Mouse (Mus musculus): ENCODE data around the gene Cdrt4. TPM values are rescaled to one million over a fixed set of nuclear protein-coding genes. Genes with fewer than 3 reads are reported as not detected.
A peak's percentile ranks its signal among the peaks of the same experiment; 100 is the strongest.

Gene Cdrt4
- polyA plus RNA-seq, 1 experiment from 2014 or later: not detected

DNA sequence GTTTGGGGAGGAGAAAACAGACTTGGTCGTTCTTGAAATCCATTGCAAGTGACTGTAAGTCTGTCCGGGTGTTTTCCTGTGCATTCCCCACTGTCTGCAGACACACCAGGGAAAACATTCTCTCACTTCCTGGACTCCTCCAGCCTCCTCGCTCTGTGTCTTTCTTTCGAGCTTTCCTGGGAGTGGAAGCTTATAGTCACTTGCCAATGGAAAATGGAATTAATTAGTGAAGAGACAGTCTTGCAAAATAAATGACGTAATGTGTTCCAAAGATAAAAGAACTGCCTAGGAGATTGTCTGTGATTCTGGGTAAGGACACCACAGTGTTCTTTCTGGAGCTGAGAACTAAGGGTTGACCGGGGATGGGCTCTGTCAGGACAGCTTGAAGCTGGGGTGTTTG, 7.5 kb upstream of the Cdrt4 start:
- 52% methylated on average over 6 of the region's 6 CpGs for WGBS
- Histone ChIP-seq H3K4me1 (replicated peaks) (peaks cover 5% of the 10 kb centered on the region; the same call in 1 of the 2 replicates), H3K4me3 (no peak overlapping the region), H3K9me3 (replicated peaks) (no peaks in the 10 kb centered on the region), H3K27ac (ENCODE audit: poor library complexity, severe bottlenecking) (no peak overlapping the region), H3K4me2 (no peak overlapping the region), H3K27me3 (replicated peaks) (no peaks in the 10 kb centered on the region), H3K36me3 (no peaks in the 10 kb centered on the region), H3K9ac (no peak overlapping the region)
- ATAC-seq (ENCODE audit: insufficient number of reproducible peaks, low FRiP score): no peak

DNA sequence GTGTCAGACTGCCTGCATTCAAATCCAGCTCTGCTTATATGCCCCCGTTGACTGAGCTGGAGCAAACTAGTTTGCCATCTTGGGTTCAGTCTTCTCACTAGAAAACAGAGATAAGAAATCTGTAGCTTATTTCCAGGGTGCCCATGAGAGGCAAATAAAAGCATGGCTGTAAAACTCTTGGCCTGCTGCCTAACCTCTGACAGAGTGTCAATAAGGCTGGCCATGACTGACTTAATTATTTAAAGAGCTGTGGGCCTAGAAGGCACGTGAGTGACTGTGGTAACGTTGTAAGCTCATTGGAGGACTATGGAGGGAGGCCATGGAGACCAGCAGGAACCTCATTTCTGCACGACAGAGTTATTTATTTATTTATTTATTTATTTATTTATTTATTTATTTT, 5.5 kb upstream of the Cdrt4 start:
- Histone ChIP-seq H3K4me1 (replicated peaks) (peaks cover 5% of the 10 kb centered on the region; the same call in 1 of the 2 replicates), H3K27ac (ENCODE audit: poor library complexity, severe bottlenecking) (no peak overlapping the region), H3K9ac (no peak overlapping the region), H3K9me3 (replicated peaks) (no peaks in the 10 kb centered on the region), H3K27me3 (replicated peaks) (no peaks in the 10 kb centered on the region), H3K36me3 (no peaks in the 10 kb centered on the region), H3K4me3 (no peak overlapping the region), H3K4me2 (no peak overlapping the region)
- no peak for ATAC-seq (ENCODE audit: insufficient number of reproducible peaks, low FRiP score)
- WGBS: 70% methylated on average over 4 of the region's 4 CpGs

DNA sequence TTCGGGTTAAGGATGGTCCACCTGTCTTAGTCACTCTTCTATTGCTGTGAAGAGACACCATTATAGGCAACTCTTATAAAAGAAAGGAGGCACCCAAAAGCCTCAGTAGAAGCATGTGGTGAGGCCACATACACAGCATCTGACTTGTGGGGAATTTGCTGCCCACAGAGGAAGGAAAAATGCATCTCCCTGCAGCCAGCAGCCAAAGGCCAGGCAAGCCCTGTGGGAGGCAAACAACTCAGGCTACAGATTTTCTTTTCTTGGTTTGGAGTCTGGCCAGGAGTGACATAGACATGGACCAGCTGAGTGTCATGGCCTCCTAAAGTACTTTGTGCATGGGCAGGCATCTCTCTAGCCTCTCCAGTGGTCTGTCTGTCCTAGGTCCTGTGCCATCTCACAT, 1.4 kb upstream of the Cdrt4 start:
- Histone ChIP-seq H3K27ac (ENCODE audit: poor library complexity, severe bottlenecking) (no peak overlapping the region), H3K4me3 (no peak overlapping the region), H3K27me3 (replicated peaks) (no peaks in the 10 kb centered on the region), H3K4me1 (replicated peaks) (no peaks in the 10 kb centered on the region), H3K4me2 (no peak overlapping the region), H3K9ac (no peak overlapping the region), H3K9me3 (replicated peaks) (no peaks in the 10 kb centered on the region), H3K36me3 (no peaks in the 10 kb centered on the region)
- no peak for ATAC-seq (ENCODE audit: insufficient number of reproducible peaks, low FRiP score)
- 80% methylated on average over 1 of the region's 1 CpGs for WGBS

DNA sequence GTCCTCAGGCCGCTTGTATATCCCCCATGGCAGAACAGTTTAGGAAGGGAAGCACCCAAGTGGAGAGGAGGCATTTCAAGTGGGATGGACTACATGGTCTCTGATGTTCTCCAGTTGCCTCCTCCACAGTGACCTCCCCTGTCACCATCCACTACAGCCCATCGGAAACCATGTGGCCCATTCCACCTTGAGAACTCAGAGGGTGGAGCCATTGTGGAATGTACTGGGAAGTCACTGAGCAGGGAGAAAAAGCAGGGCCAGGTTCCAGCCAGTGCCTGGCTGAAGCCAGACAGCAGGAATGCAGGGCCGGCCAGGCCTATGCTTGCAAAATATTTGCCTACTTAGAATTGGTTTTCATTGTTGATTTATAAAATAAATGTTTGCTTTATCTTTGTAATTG, 3.8 kb downstream of the Cdrt4 start:
- Histone ChIP-seq H3K4me2 (no peak overlapping the region), H3K9ac (no peak overlapping the region), H3K27ac (ENCODE audit: poor library complexity, severe bottlenecking) (no peak overlapping the region), H3K36me3 (no peaks in the 10 kb centered on the region), H3K4me1 (replicated peaks) (no peaks in the 10 kb centered on the region), H3K9me3 (replicated peaks) (peaks cover 10% of the 10 kb centered on the region; the same call in 1 of the 2 replicates), H3K27me3 (replicated peaks) (no peaks in the 10 kb centered on the region), H3K4me3 (no peak overlapping the region)
- ATAC-seq (ENCODE audit: insufficient number of reproducible peaks, low FRiP score): no peak
- 68% methylated on average over 3 of the region's 3 CpGs for WGBS

DNA sequence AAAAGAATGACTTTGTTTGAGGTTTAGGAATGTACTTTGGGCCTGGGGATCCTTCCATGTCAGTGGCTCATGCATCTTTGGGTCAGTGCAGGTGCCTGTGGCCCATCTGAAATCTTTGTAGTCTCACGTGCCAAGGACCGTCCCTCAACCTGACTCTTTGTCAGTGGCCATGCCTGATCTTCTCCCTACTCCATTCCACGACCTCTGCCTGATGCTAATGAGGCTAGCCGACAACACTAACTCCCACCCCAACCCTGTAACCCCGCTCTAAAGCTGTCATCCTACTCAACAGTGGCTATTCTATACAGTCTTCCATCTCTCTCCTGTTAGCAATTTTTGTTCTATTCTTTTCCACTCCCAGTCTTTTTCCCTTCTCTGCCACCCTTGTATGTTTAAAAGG, 4.2 kb downstream of the Cdrt4 start:
- no peaks in the 10 kb centered on the region for H3K36me3 ChIP-seq
- H3K9me3 ChIP-seq (replicated peaks): peaks cover 10% of the 10 kb centered on the region; the same call in 1 of the 2 replicates
- no peaks in the 10 kb centered on the region for H3K27me3 ChIP-seq (replicated peaks)
- no peak overlapping the region for H3K27ac ChIP-seq (ENCODE audit: poor library complexity, severe bottlenecking)
- H3K4me1 ChIP-seq (replicated peaks): no peaks in the 10 kb centered on the region
- H3K4me2 ChIP-seq: no peak overlapping the region
- 84% methylated on average over 5 of the region's 5 CpGs for WGBS
- no peak overlapping the region for H3K4me3 ChIP-seq
- ATAC-seq (ENCODE audit: insufficient number of reproducible peaks, low FRiP score): no peak
- H3K9ac ChIP-seq: no peak overlapping the region

DNA sequence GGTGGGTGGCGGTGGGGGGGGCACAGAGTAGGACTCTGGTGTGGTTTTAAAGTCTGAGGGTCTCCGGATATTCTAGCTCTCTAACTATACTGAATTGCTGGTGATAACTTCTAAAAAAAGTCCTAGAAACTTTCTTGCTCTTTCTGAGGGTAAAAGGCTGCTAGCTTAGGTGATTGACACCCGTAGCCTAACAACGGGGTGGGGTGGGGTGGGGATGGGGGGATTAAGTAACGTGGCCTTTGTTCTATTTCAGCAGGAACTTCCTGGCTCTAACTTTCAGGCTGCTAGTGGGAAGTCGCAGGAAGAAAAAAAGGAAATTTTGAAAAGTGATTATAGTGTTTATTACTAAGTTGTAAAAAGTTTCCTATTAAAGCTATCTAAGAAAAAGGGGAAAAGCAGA, 4.8 kb downstream of the Cdrt4 start:
- Histone ChIP-seq H3K4me3 (no peak overlapping the region), H3K36me3 (no peaks in the 10 kb centered on the region), H3K27ac (ENCODE audit: poor library complexity, severe bottlenecking) (no peak overlapping the region), H3K27me3 (replicated peaks) (no peaks in the 10 kb centered on the region), H3K9ac (no peak overlapping the region), H3K9me3 (replicated peaks) (peaks cover 10% of the 10 kb centered on the region; the same call in 1 of the 2 replicates), H3K4me2 (no peak overlapping the region), H3K4me1 (replicated peaks) (no peaks in the 10 kb centered on the region)
- no peak for ATAC-seq (ENCODE audit: insufficient number of reproducible peaks, low FRiP score)
- WGBS: 48% methylated on average over 6 of the region's 6 CpGs

DNA sequence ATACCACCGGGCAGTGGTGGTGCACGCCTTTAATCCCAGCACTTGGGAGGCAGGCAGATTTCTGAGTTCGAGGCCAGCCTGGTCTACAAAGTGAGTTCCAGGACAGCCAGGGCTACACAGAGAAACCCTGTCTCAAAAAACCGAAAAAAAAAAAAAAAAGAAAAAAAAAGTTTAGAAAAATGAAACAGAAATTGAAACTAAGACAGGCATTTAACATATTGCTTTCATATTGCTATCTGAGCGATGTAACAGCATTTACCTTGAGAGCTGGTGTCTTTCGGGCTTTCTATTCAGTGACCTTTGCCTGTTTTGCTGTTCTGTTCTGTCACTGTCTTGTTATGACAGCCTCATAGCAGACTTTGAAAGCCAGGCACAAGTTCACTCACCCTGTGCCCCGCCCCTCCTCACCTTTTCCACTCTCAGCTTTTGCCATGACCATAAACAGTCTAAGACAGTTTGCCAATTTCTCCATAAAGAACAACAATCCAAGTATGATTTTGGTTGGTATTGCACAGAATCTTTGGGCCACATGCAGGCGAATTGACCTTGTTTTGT, 6.7 kb downstream of the Cdrt4 start:
- no peak overlapping the region for H3K4me3 ChIP-seq
- WGBS: 81% methylated on average over 8 of the region's 8 CpGs

DNA sequence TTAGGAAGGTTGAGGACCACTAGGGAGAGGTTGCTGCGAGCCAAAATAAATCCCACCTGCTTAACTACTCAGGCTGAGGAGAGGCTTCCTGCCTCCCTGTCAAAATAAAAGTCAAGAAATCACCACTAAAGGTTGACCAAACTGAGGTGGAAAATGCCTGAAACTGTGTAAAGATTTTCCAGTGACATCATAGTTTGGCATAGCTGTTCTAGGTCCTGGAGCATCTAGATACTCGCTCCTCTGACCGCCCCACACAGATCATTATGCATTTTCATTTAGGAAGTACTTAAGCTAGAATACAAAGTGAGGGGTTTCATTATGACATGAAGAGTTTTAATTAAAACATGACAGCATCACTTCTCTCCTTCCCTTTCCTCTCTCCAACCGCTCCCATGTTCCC, 12.3 kb downstream of the Cdrt4 start:
- no peaks in the 10 kb centered on the region for H3K36me3 ChIP-seq
- 68% methylated on average over 4 of the region's 4 CpGs for WGBS
- H3K4me3 ChIP-seq: no peak overlapping the region
- H3K9me3 ChIP-seq (replicated peaks): no peaks in the 10 kb centered on the region
- H3K4me1 ChIP-seq (replicated peaks): peaks cover 20% of the 10 kb centered on the region
- no peaks in the 10 kb centered on the region for H3K27me3 ChIP-seq (replicated peaks)
- ATAC-seq (ENCODE audit: insufficient number of reproducible peaks, low FRiP score): no peak
- no peak overlapping the region for H3K9ac ChIP-seq
- H3K4me2 ChIP-seq: no peak overlapping the region
- H3K27ac ChIP-seq (ENCODE audit: poor library complexity, severe bottlenecking): no peak overlapping the region

More for the DNA sequence above, 6.7 kb downstream of the Cdrt4 start:
- no peak overlapping the region for H3K9ac ChIP-seq
- H3K9me3 ChIP-seq (replicated peaks): peaks cover 10% of the 10 kb centered on the region; the same call in 1 of the 2 replicates
- H3K27ac ChIP-seq (ENCODE audit: poor library complexity, severe bottlenecking): no peak overlapping the region
- no peak for ATAC-seq (ENCODE audit: insufficient number of reproducible peaks, low FRiP score)
- no peak overlapping the region for H3K4me2 ChIP-seq
- H3K27me3 ChIP-seq (replicated peaks): no peaks in the 10 kb centered on the region
- no peaks in the 10 kb centered on the region for H3K36me3 ChIP-seq
- no peaks in the 10 kb centered on the region for H3K4me1 ChIP-seq (replicated peaks)

DNA sequence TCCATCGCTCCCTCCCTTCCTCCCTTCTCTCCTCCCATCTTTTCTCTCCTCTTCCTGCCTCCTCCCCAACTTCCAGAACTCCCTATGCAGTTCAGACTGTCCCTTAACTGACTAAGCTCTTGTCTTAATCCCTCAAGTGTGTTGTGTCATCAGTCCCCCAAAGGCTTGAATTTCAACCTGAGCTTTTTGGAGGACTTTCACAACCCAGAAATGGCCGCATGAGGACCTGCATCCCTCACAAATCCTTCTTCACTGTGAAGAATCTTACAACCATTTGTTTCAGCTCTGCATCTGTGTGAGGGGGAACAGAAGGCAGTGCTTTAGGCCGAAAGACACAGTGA, 15.4 kb downstream of the Cdrt4 start:
- H3K9me3 ChIP-seq (replicated peaks): no peaks in the 10 kb centered on the region
- peak overlapping the region; percentile 56; the same call in 1 of the 2 replicates for H3K9ac ChIP-seq
- peaks cover 20% of the 10 kb centered on the region for H3K4me1 ChIP-seq (replicated peaks)
- H3K4me3 ChIP-seq: peak overlapping the region; percentile 33; the same call in 1 of the 2 replicates
- H3K27ac ChIP-seq (ENCODE audit: poor library complexity, severe bottlenecking): peak overlapping the region; percentile 89
- WGBS: 35% methylated on average over 3 of the region's 3 CpGs
- H3K27me3 ChIP-seq (replicated peaks): no peaks in the 10 kb centered on the region
- peak overlapping the region; percentile 65 for H3K4me2 ChIP-seq
- ATAC-seq (ENCODE audit: insufficient number of reproducible peaks, low FRiP score): no peak
- H3K36me3 ChIP-seq: no peaks in the 10 kb centered on the region

DNA sequence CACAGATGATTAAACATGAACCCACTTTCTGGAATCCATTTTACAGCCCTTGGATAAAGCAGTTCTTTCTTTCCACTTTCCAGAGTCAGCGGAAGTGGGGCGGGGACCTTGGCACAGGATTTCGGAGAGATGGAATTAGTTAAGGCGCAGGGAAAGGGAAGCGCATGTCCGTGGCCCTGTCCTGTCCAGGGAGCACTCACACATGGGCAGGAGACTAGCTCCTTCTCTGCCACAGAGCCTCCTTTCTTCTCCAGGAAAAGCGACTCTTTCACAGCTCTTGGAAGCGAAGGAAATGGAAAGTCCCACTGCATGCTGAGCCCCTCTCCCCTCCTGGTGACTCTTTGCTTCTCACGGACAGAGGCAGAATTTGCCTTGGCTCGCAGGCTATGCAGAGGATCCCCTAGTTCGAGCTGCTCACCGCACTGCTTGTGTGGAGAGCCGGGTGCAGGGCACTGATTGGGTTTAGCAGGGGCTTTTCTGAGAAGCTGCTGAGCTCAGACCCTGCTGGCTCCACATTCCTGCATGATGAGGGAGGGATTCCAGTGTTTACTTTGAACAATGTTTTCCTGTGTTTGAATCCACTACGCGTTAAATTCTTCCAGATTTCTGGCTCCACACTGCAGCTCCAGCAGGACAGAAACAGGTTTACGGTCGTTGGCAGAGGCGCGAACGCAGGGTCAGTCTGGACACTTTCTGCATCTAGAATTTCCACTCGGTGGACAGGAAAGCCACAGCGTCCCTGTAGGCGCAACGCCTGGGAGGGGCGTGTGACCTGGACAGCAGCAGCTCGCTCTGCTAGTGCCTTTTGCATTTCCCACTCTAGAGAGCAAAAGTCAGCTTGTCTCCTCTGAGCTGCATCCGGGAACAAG, 16.0 kb downstream of the Cdrt4 start:
- peak overlapping the region; percentile 56 for H3K9ac ChIP-seq
- peaks cover 20% of the 10 kb centered on the region for H3K4me1 ChIP-seq (replicated peaks)
- ATAC-seq (ENCODE audit: insufficient number of reproducible peaks, low FRiP score): peak; percentile 73
- WGBS: 4% methylated on average over 27 of the region's 27 CpGs
- H3K27ac ChIP-seq (ENCODE audit: poor library complexity, severe bottlenecking): peak overlapping the region; percentile 89
- no peaks in the 10 kb centered on the region for H3K36me3 ChIP-seq
- no peaks in the 10 kb centered on the region for H3K9me3 ChIP-seq (replicated peaks)
- no peaks in the 10 kb centered on the region for H3K27me3 ChIP-seq (replicated peaks)
- peak overlapping the region; percentile 65 for H3K4me2 ChIP-seq
- H3K4me3 ChIP-seq: peak overlapping the region; percentile 33

DNA sequence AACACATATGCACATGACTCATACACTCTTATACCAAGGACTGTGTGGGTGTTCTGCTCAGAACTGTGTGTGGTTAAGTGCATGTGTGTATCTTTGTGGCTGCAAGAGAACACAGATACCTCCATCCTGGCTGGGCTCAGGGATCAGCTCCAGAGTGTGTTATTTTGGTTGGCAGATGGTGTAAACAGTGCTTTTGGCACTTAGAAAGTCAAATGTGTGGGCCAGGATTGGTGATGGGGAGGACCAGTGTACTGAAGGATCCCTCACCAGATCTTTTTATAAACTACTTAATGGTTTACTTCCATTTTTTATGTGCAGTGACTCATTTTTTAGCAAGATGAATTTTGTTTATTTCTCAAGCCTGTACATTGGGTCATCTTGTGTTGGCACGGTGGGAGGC, 26.2 kb downstream of the Cdrt4 start:
- H3K27me3 ChIP-seq (replicated peaks): no peaks in the 10 kb centered on the region
- WGBS: 92% methylated on average over 1 of the region's 1 CpGs

More for the DNA sequence above, 26.2 kb downstream of the Cdrt4 start:
- Histone ChIP-seq H3K4me1 (replicated peaks) (peaks cover 11% of the 10 kb centered on the region), H3K9me3 (replicated peaks) (peaks cover 3% of the 10 kb centered on the region; the same call in 1 of the 2 replicates), H3K4me3 (no peak overlapping the region), H3K27ac (ENCODE audit: poor library complexity, severe bottlenecking) (no peak overlapping the region), H3K36me3 (no peaks in the 10 kb centered on the region), H3K9ac (no peak overlapping the region), H3K4me2 (no peak overlapping the region)
- ATAC-seq (ENCODE audit: insufficient number of reproducible peaks, low FRiP score): no peak

All from heart, embryonic 12.5 days (tissue).